Mouse (Mus musculus) hindbrain, embryonic 14.5 days (tissue): ENCODE measurements at regions not wholly inside any gene's neighbourhood (a gene's known extent, or its start where the extent isn't known, plus 50 kb on each side); places are given as distances from the start of the nearest gene placed in this dataset.

Experiments used
- ATAC-seq: fragments of 200-750 bp; cut with Nextera tagmentation; 2 replicates; pipeline ENCODE4 v1.8.0; 2017; ENCODE audit warnings: moderate number of reproducible peaks, mild to moderate bottlenecking, moderate TSS enrichment, moderate library complexity; ENCODE audit not compliant: low FRiP score
- DNase-seq: peaks from one replicate; pipeline ENCODE4 v3.0.0-alpha.2; 2015; ENCODE audit warnings: low spot score
- H3K27ac ChIP-seq: fragments of 300-500 bp; sonication (generic); 2 replicates; pipeline ENCODE4 v1.5.1; 2014; ENCODE audit warnings: mild to moderate bottlenecking, moderate library complexity
- H3K27me3 ChIP-seq: fragments of 300-500 bp; sonication (generic); 2 replicates; pipeline ENCODE4 v1.6.1; 2014; ENCODE audit warnings: mild to moderate bottlenecking, low read length, mixed read lengths; ENCODE audit not compliant: control insufficient read depth, insufficient read depth
- H3K36me3 ChIP-seq: fragments of 300-500 bp; sonication (generic); replicated peaks from 2 replicates; pipeline ENCODE4 v1.6.1; 2014; ENCODE audit not compliant: control insufficient read depth, insufficient read depth
- H3K4me1 ChIP-seq: fragments of 300-500 bp; sonication (generic); replicated peaks from 2 replicates; pipeline ENCODE4 v1.6.1; 2014; ENCODE audit warnings: antibody characterized with exemption, low read length, mixed read lengths; ENCODE audit not compliant: control insufficient read depth, insufficient read depth
- H3K4me2 ChIP-seq: fragments of 300-500 bp; sonication (generic); replicated peaks from 2 replicates; pipeline ENCODE4 v1.6.1; 2014; ENCODE audit warnings: mild to moderate bottlenecking, moderate library complexity
- H3K4me3 ChIP-seq: fragments of 300-500 bp; sonication (generic); replicated peaks from 2 replicates; pipeline ENCODE4 v1.5.1; 2014; ENCODE audit warnings: mild to moderate bottlenecking, low read length
- H3K9ac ChIP-seq: fragments of 300-500 bp; sonication (generic); 2 replicates; pipeline ENCODE4 v1.6.1; 2014
- H3K9me3 ChIP-seq: fragments of 300-500 bp; sonication (generic); 2 replicates; pipeline ENCODE4 v1.6.1; 2016; ENCODE audit warnings: low read length; ENCODE audit not compliant: control insufficient read depth
- WGBS: fragments of 180-500 bp; shearing (Covaris S2); extraction: QIAGEN DNeasy Blood & Tissue Kit; methylation state at CpG from one replicate; pipeline ENCODE4 v1.1.7; 2014; 5-methylcytosine and 5-hydroxymethylcytosine counted together

DNA sequence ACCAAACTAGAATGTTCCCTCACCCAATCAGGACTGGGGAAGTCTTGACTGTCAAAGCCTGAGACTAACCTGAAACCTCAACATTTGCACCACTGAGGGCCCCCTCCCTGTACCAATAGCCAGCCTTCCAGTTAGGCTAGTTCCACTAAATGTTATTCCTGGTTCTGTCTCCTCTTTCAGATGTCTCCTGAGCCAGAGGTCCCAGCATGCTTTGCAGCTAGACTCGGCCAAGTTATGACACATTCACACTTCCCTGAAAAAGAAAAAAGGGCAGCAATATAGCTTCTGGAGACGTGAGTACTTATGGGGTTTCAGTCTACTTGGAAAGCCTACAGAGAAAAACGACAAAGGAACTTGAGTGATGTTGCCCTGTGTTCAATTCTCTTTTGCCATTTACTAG lies 308.1 kb downstream of the Gm826 start:
- ATAC-seq (no peak), DNase-seq (no peak)
- H3K4me3 ChIP-seq: no peak overlapping the region
- no peaks in the 10 kb centered on the region for H3K4me1 ChIP-seq
- no peaks in the 10 kb centered on the region for H3K27me3 ChIP-seq
- H3K36me3 ChIP-seq: no peaks in the 10 kb centered on the region
- H3K9me3 ChIP-seq: no peaks in the 10 kb centered on the region
- no peak overlapping the region for H3K4me2 ChIP-seq
- H3K27ac ChIP-seq: no peak overlapping the region
- H3K9ac ChIP-seq: no peak overlapping the region
- WGBS: 86% methylated on average over 3 of the region's 3 CpGs

DNA sequence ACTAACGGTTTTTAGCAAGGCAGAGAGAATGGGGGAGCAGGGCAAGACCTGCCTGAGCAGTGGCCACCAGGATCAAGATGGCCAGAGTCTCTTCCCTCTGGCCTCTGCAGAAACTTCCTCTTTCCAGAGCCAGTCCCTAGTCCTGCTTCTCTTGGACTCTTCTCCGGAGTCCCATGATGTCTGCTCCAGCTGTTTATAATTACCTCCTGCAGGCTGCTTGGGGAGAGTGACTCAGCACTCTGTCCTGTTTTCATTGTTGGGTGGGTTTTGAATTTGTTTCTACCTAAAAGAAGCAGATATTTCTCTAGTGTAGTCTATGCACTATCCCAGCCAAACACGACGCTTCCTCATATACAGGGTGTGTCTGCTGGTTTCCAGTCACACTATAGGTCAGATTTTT lies 312.4 kb downstream of the Gm826 start:
- ATAC-seq: no peak
- 73% methylated on average over 4 of the region's 4 CpGs for WGBS

DNA sequence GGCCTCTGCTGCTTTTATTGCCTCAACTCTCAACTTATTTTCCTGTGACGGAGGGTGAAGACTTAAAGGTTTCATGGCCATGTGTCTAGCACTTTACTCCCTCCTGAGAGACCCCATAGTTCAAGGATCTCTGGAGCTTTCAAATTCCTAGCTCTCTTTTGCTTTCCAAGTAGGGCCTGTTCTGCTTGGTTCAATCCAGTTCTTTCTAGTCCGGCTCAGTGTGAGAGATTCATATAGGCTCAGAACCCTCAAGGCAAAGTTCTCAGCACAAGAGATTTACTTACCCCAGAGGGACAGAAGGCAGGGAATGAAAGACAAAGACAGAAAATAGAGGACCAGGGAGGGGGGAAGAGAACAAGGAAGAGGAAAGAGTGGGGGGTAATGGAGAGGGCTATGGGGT lies 313.1 kb downstream of the Gm826 start:
- DNase-seq (no peak), ATAC-seq (no peak)
- no peak overlapping the region for H3K4me3 ChIP-seq
- no peak overlapping the region for H3K27ac ChIP-seq
- no peaks in the 10 kb centered on the region for H3K9me3 ChIP-seq
- H3K36me3 ChIP-seq: no peaks in the 10 kb centered on the region
- no peak overlapping the region for H3K4me2 ChIP-seq
- no peak overlapping the region for H3K9ac ChIP-seq
- no peaks in the 10 kb centered on the region; the same call in none of the 2 replicates for H3K4me1 ChIP-seq
- whole genome bisulfite sequencing: 88% methylated on average over 2 of the region's 2 CpGs
- H3K27me3 ChIP-seq: no peaks in the 10 kb centered on the region

More for the DNA sequence above, 312.4 kb downstream of the Gm826 start:
- Histone ChIP-seq H3K9me3 (no peaks in the 10 kb centered on the region), H3K36me3 (no peaks in the 10 kb centered on the region), H3K27ac (no peak overlapping the region), H3K4me2 (no peak overlapping the region), H3K9ac (no peak overlapping the region), H3K4me1 (no peaks in the 10 kb centered on the region; the same call in none of the 2 replicates), H3K4me3 (no peak overlapping the region), H3K27me3 (no peaks in the 10 kb centered on the region)
- no peak for DNase-seq

DNA sequence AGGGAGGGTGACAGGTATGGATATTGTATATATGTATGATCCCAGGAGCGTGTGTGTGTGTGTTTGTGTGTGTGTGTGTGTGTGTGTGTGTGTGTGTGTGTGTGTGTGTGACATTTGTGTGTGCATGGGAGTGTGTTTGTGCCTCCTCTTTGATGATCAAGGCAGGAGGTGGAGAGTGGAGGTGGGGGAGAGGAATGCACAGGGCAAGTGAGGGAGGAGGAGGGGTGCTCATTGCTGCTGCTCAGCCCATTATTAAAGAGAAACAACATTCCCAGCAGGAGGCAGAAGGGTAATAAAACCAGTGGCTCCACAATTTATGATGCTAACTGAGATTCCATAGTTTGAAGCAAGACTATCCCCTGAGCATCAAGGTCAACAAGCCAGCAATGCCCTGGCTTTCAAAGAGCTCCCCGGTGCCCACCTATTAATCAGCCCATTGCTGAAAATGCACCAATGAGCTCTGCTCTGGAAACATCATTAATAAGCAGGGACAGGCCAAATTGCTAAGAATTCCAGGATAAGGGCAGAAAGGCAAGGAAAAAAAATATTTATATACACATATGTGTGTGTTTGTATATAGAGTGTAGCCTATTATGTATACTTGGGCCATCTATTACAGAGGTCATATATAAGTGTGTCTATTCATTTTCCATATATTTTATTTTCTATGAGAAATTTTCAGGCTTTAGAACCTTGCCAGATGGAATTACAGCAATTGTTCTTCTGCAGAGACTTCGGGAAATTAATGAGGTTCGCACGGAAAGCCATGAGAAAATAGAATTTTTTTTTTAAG lies 316.7 kb downstream of the Gm826 start:
- ATAC-seq (no peak), DNase-seq (no peak)
- Histone ChIP-seq H3K4me2 (no peak overlapping the region), H3K27ac (no peak overlapping the region), H3K36me3 (no peaks in the 10 kb centered on the region), H3K27me3 (no peaks in the 10 kb centered on the region), H3K9me3 (no peaks in the 10 kb centered on the region), H3K9ac (no peak overlapping the region), H3K4me1 (no peaks in the 10 kb centered on the region; the same call in none of the 2 replicates), H3K4me3 (no peak overlapping the region)
- 59% methylated on average over 5 of the region's 5 CpGs for WGBS

DNA sequence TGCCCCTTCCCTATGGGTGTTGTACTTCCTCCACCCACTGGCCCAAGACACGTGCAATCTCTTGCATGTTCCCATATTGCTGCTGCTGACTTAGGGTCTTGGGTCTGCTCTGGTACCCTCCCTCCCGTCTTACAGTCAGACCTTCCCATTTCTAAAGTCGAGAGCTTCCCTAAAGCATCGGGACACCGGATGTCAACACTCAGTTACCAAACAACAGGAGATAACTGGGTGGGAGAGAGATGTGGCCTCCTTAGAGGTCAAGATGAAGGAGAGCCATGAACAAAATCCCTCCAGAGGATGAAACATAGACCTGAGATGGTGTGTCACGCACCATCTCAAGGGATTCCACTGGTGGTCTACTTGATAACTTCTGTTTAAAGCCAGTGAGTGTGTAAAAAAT lies 322.5 kb downstream of the Gm826 start:
- no peak for DNase-seq
- no peak overlapping the region for H3K9ac ChIP-seq
- no peak for ATAC-seq
- H3K36me3 ChIP-seq: no peaks in the 10 kb centered on the region
- no peaks in the 10 kb centered on the region for H3K9me3 ChIP-seq
- no peak overlapping the region for H3K27ac ChIP-seq
- H3K27me3 ChIP-seq: no peaks in the 10 kb centered on the region
- 84% methylated on average over 6 of the region's 6 CpGs for WGBS
- no peak overlapping the region for H3K4me2 ChIP-seq
- no peaks in the 10 kb centered on the region for H3K4me1 ChIP-seq
- H3K4me3 ChIP-seq: no peak overlapping the region

DNA sequence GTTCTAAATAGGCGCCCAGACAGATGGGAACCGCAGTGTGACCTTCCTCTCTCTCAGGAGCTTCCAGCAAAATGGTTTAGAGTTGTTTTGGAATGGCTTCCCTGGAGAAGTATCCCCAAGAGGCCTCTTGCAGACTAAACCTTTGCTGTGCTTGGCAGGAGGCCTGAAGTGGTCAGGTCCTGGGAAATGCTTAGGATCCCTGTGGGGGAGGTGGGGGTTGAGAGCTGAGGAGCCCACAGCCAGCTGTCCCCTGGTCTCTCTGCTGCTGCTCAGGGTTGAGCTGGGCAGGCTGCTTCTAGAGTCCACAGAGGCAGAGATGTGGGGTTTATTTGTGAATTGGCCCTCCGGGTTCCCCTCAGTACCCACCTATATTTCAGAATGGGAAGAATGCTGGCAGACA lies 331.3 kb downstream of the Gm826 start:
- Histone ChIP-seq H3K4me2 (no peak overlapping the region), H3K9me3 (no peaks in the 10 kb centered on the region), H3K27ac (no peak overlapping the region), H3K9ac (no peak overlapping the region), H3K36me3 (no peaks in the 10 kb centered on the region), H3K4me1 (no peaks in the 10 kb centered on the region), H3K4me3 (no peak overlapping the region), H3K27me3 (no peaks in the 10 kb centered on the region)
- ATAC-seq (no peak), DNase-seq (no peak)
- WGBS: 63% methylated on average over 3 of the region's 3 CpGs

DNA sequence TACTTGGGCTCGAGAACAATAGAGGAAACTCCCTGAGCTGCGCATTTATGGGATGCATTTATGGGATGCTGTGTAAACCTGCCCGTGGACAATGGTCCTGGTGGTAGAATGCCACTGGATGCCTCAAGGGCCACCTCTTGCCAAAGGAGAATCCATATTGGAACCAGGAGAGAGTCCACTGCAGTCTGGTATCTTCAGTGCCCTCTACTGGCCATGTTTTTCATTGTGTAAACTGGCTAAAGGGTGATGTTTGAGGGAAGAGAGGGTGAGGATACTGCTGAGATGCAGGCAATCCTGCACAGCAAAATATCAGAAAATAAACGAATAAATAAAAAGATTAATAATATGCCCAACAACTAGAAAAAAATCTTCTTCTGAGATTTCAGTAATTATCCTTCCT lies 333.5 kb downstream of the Gm826 start:
- Histone ChIP-seq H3K4me2 (no peak overlapping the region), H3K27me3 (no peaks in the 10 kb centered on the region), H3K27ac (no peak overlapping the region), H3K4me1 (no peaks in the 10 kb centered on the region), H3K4me3 (no peak overlapping the region), H3K9ac (no peak overlapping the region), H3K36me3 (no peaks in the 10 kb centered on the region), H3K9me3 (no peaks in the 10 kb centered on the region)
- DNase-seq (no peak), ATAC-seq (no peak)
- 69% methylated on average over 4 of the region's 4 CpGs for whole genome bisulfite sequencing

DNA sequence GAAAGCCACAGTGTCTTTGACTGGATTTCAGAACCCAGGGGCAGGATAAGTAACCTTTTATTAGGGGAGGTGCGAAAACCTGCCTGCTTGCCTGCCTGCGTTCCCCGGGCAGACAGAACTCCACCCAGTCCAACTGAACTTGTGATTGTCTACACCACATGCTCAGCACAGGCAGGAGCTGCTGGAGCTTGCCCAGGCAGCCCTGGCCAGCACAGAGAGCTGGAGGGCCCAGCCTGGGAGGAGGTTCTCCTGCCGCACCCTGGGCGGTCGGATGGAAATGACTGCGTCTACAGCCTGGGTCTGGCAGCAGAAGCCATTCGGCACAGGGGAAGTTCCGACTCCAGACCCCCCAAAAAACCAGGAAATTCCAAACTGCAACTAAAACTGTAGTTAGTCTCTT lies 336.6 kb downstream of the Gm826 start:
- Histone ChIP-seq H3K27me3 (no peaks in the 10 kb centered on the region), H3K4me3 (no peak overlapping the region), H3K4me1 (no peaks in the 10 kb centered on the region), H3K27ac (no peak overlapping the region), H3K9ac (no peak overlapping the region), H3K4me2 (no peak overlapping the region), H3K36me3 (no peaks in the 10 kb centered on the region), H3K9me3 (no peaks in the 10 kb centered on the region)
- 83% methylated on average over 9 of the region's 9 CpGs for WGBS
- no peak for ATAC-seq
- no peak for DNase-seq

DNA sequence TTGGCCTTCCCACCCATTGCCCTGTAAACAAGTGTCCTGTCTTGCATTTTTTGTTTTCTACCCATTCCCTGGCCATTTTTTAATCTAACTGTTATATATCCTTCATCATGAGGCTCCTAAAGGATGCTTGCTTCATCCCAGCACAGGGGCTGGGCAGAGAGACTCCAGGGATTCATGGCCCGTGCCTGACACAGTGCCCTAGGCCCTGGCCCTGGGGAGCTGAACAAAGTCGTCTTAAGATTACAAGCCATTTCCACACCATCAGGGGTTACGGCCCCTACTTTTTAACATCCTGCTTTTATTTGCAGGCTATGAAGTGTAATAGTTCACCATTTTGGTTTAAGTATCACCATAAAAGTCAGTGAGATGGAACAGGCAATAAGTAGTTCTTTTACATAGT lies 339.5 kb downstream of the Gm826 start:
- no peaks in the 10 kb centered on the region for H3K4me1 ChIP-seq
- H3K27me3 ChIP-seq: no peaks in the 10 kb centered on the region
- H3K4me3 ChIP-seq: no peak overlapping the region
- no peaks in the 10 kb centered on the region for H3K9me3 ChIP-seq
- 73% methylated on average over 3 of the region's 3 CpGs for WGBS
- H3K36me3 ChIP-seq: no peaks in the 10 kb centered on the region
- no peak overlapping the region for H3K27ac ChIP-seq
- no peak overlapping the region for H3K9ac ChIP-seq
- no peak for ATAC-seq
- DNase-seq: no peak
- H3K4me2 ChIP-seq: no peak overlapping the region

DNA sequence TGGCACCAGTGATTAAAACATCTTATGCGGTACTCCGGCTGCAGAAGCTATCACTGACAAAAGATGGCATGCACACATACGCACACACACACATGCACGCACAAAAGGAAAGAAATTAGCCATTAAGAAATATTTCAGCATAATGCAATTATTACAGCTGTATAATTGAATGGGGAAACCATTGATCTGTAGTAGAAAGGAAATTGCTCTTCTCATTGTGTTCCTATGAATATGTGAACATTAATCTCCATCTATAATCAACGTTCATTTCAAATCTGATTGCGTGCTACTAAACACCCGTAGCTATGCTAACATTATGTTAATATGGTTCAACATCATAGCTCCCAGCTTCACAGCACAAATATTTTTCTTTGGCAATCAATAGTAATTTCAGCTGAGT lies 347.2 kb downstream of the Gm826 start:
- H3K27me3 ChIP-seq: no peaks in the 10 kb centered on the region
- no peak overlapping the region for H3K9ac ChIP-seq
- no peaks in the 10 kb centered on the region for H3K4me1 ChIP-seq
- H3K27ac ChIP-seq: no peak overlapping the region
- H3K4me2 ChIP-seq: no peak overlapping the region
- H3K36me3 ChIP-seq: no peaks in the 10 kb centered on the region
- 79% methylated on average over 7 of the region's 7 CpGs for WGBS
- no peak overlapping the region for H3K4me3 ChIP-seq
- DNase-seq (no peak), ATAC-seq (no peak)
- H3K9me3 ChIP-seq: no peaks in the 10 kb centered on the region
